Mouse (Mus musculus): ENCODE data around the gene Pak2. TPM values are rescaled to one million over a fixed set of nuclear protein-coding genes. Genes with fewer than 3 reads are reported as not detected.
A peak's percentile ranks its signal among the peaks of the same experiment; 100 is the strongest.

The Pak2 gene
- polyA plus RNA-seq, 1 experiment, result 18.0 TPM

- peak; percentile 61 for DNase-seq (ENCODE audit: low read depth)
Observed at GRCm38 (mm10) chr16:32002509-32003477, 76.3 kb downstream of the Pak2 start, which contains the start of gene Senp5. TSS of gene Senp5 (minus strand) at chr16:32003287.

DNA sequence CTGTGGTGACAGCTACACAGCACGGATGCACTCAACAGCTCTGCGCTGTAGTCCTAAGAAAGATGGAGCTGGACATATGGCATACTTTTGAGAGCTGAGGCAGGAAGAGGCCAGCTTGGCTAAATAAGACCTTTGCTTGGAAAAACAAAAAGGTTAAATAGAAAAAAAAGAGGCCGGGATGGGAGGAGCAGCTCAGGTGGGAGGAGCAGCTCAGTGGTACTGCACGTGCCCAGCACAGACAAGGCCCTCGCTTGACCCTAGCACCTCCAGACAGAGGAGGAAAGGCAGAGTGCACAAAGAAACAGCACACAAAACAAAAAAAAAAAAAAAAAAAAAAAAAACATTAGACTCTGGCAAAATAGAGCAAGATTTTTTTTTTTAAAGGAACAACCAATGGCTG, 82.8 kb downstream of the Pak2 start:
- no peak for DNase-seq (ENCODE audit: low read depth)

DNA sequence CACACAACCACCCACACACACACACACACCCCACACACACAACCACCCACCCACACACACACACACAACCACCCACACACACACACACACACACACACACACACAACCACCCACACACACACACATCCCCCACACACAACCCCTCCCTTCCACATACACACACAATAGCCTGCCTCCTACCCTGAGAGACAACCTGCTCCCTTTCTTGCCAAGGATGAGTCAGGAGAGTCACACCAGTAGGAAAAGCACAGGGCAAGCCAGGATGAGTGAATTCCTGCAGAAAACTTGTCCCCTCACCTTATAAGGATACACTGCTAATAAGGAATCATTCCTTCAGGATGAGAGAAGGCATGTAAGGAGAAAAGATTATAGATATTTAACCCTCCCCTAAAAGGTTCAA, 85.2 kb downstream of the Pak2 start:
- DNase-seq (ENCODE audit: low read depth), result no peak

- DNase-seq (ENCODE audit: low read depth), result no peak
Observed at GRCm38 (mm10) chr16:31993195-31993594, 85.9 kb downstream of the Pak2 start.

DNA sequence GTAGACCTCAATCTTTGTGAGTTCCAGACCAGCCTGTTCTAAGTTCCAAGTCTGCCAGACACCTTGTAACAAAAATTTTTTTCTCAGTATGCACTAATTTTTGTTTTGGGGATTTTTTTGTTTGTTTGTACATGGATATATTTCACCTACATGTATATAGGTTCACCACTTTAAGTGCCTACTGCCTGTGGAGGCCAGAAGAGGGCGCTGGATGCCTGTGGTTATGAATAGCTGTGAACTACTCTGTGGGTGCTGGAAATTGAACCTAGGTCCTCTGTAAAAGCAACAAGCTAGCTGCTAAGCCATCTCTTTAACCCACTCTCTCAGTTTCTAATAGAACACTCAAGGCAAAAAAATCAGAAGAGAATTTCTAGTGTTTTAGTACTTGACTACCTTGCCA, 87.1 kb downstream of the Pak2 start:
- DNase-seq (ENCODE audit: low read depth), result no peak

DNA sequence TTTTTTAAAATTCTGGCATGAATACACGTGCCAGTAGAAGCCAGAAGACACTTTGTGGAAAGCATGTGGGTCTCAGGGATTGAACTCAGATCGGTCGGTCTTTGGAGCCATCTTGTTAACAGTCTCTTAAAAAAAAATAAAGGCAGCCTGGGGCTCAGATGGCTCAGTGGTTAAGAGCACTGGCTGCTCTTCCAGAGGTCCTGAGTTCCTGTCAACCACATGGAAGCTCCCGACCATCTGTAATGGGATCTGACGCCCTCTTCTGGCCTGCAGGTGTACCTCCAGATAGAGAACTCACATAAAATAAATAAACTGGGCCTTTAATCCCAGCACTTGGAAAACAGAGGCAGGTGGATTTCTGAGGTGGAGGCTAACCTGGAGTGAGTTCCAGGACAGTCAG, 98.2 kb downstream of the Pak2 start:
- no peak for DNase-seq (ENCODE audit: low read depth)

GRCm38 (mm10) chr16:31979501-31979900, 99.6 kb downstream of the Pak2 start:
- DNase-seq (ENCODE audit: low read depth), result no peak

GRCm38 (mm10) chr16:31975258-31975657, 103.9 kb downstream of the Pak2 start:
- DNase-seq (ENCODE audit: low read depth), result no peak

Other genes starting within 250 kb of the Pak2 start
- gene Meltf, start 200.5 kb downstream of the Pak2 start, polyA plus RNA-seq (2012; rRNA removed), result 0.20 and 0.56 TPM in 2 replicates
- 3.3 and 4.1 TPM in 2 replicates for gene Pigz, start 145.5 kb downstream of the Pak2 start, polyA plus RNA-seq (2012; rRNA removed)
- gene 0610012G03Rik, start 130.8 kb downstream of the Pak2 start, polyA plus RNA-seq (2012; rRNA removed), result 48.7 and 49.8 TPM in 2 replicates
- 14.5 and 36.0 TPM in 2 replicates for gene Ncbp2, start 130.8 kb downstream of the Pak2 start, polyA plus RNA-seq (2012; rRNA removed)
- gene Senp5, start 76.1 kb downstream of the Pak2 start, polyA plus RNA-seq (2012; rRNA removed), result 8.4 and 8.6 TPM in 2 replicates
- gene Pigx, start 20.4 kb upstream of the Pak2 start, polyA plus RNA-seq (2012; rRNA removed), result 32.4 and 36.9 TPM in 2 replicates
- 7.9 and 8.5 TPM in 2 replicates for gene Cep19, start 20.5 kb upstream of the Pak2 start, polyA plus RNA-seq (2012; rRNA removed)
- gene Nrros, start 86.3 kb upstream of the Pak2 start, polyA plus RNA-seq (2012; rRNA removed), result 20.7 and 28.9 TPM in 2 replicates
- gene Bex6, start 100.5 kb upstream of the Pak2 start, polyA plus RNA-seq (2012; rRNA removed), result not detected in 2 replicates
- 6.8 and 8.6 TPM in 2 replicates for gene Fbxo45, start 167.8 kb upstream of the Pak2 start, polyA plus RNA-seq (2012; rRNA removed)
- gene Wdr53, start 167.9 kb upstream of the Pak2 start, polyA plus RNA-seq (2012; rRNA removed), result 9.1 and 9.5 TPM in 2 replicates
- gene Smco1, start 192.1 kb upstream of the Pak2 start, polyA plus RNA-seq (2012; rRNA removed), result not detected in 2 replicates
- 7.6 and 12.0 TPM in 2 replicates for gene Rnf168, start 198.1 kb upstream of the Pak2 start, polyA plus RNA-seq (2012; rRNA removed)

Measured in gonadal fat pad, adult 2 months (tissue).